Mouse (Mus musculus) CD4-positive, CD25-positive, alpha-beta regulatory T cell, adult 4 months (primary cell): Measurements from ENCODE around the gene Cyp46a1. TPM values are rescaled to one million over a fixed set of nuclear protein-coding genes. Genes with fewer than 3 reads are reported as not detected.
A peak's percentile ranks its signal among the peaks of the same experiment; 100 is the strongest.

Experiments
- ATAC-seq: one replicate; pipeline ENCODE4 v1.8.0; 2017
- polyA plus RNA-seq, 2 experiments: library from polyadenylated mRNA; unstranded; fragments of 100-300 nt; shearing (Covaris generic); gene quantifications; one replicate each; pipeline ENCODE4 v1.2.1; 2017

Gene Cyp46a1
- polyA plus RNA-seq, 2 experiments from 2014 or later = not detected

- ATAC-seq = no peak
These were observed 22.4 kb upstream of the Cyp46a1 start for GRCm38 (mm10) chr12:108311741-108312290.

DNA sequence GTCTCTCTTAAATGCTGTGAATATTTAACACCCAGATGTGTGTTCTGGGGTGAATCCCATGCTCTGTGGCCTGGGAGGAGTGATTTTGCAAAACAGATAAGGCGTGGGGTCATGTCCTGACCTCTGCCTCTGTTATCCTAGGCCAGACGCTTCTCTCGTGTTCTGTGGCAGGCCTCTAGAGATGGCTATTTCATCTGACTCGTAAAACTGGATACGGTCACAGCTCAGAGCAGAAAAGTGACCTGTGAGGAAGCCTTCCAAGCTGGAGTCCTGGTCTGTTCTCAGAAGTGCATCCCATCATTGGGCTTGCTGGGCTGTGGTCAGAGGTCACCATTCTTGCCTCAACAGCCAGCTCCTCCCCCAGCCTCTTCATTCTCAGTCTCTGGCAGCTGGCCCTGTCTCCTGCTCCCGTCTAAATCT lies 21.7 kb upstream of the Cyp46a1 start:
- no peak for ATAC-seq

GRCm38 (mm10) chr12:108313244-108313772 lies 20.9 kb upstream of the Cyp46a1 start:
- no peak for ATAC-seq

DNA sequence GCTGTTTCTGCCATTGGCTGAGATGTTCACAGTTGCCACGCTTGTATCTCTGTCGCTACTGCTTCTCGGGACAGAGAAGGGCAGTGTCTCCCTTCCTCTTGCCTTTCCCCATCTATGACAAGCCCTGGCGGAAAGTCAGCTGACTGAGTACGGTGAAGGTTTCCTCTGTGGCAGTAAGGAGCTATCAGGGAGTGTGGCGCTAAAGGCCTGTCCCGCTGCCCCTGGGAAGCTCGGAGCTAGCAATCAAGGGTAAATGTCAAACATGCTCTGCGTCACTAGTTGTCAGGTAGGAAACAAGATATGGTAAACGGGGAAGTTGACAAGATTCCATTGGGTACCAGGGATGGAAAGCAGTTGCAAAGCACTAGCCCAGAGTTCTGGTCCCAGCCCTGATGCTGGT lies 18.4 kb upstream of the Cyp46a1 start:
- no peak for ATAC-seq

DNA sequence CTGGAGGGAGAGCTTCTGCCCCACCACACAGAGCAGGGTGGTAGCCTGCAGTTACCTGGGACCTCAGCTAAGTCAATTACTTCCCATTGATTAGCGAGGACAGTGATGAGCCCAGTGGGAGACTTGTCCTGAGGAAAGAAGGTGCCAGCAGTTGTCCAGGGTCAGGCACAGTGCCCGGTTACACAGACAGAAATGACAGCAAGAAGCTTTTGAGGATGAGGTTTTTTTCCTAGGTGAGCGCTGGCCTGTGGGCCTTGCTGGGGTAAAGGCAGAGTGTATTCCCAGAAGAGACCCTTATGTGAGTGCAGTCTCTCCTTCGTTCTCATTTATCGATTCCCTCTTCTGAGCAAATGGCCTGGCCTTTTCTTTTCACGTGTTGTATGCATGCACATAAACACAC lies 17.5 kb upstream of the Cyp46a1 start:
- ATAC-seq = no peak

DNA sequence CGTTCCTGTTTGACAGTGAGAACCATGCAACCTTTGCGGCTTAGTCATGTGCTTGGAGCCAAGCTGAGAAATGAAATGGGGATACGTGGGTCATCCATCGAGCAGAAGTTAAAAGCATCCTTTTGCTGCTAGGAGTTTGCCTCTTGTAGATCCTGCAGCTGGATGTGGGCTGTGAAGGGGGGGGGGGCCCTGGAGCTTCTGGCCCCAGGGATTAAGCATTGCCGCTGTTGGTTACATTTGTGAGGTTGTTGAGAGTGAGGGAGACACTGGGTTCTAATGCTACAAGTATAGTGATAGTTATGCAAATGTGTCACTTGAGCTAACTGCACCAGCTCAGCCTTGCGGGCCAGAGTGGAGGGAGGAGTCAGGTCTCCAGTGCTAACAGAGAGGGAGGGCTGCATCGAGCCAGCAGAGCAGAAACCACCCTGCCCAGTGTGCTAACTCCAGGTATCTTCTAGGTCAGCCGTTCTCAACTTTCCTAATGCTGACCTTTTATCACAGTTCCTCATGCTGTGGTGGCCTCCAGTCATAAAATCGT lies 16.9 kb upstream of the Cyp46a1 start:
- ATAC-seq = no peak

DNA sequence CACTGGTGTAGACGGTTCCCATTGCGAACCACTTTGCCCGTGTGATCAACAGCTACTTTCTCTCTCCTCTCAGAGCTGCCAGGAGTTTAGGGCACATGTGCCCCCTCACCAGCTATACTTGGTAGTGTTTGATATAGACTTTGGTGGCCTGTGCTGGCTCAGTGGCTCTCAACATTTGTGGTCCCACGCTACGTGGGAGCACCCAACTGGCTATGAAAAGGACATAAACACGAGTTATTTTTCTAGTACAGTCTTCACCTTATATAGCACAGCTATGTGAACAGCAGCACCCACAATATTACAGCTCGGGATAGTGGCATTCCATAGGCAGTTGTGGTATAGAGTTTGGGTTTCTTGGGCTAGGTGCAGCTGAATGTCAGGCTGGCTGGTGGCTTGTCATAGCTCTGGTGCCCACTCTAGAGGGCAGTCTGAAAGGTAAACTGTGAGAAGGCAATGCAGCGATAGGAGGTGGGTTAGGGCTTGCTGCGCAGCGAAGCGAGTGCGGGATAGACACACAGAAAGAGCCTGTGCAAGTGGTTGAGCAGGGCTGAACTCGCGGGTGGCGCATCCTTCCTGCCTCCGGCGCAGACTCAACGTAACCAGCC lies 16.3 kb upstream of the Cyp46a1 start:
- ATAC-seq = no peak

DNA sequence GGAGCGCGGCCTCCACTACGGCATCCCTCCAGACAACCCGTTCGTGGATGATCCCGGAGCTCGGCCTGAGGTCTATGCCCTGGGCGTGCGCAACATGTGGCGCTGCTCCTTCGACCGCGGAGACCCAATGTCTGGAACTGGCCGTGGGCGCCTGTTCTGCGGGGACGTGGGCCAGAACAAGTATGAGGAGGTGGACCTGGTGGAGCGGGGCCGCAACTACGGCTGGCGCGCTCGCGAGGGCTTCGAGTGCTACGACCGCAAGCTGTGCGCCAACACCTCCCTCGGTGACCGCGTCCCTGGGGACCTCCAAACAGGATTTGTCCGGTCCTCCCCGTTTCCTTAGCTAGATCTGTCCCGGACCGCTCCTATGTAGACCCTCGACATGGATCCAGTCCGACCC lies 15.7 kb upstream of the Cyp46a1 start:
- no peak for ATAC-seq

DNA sequence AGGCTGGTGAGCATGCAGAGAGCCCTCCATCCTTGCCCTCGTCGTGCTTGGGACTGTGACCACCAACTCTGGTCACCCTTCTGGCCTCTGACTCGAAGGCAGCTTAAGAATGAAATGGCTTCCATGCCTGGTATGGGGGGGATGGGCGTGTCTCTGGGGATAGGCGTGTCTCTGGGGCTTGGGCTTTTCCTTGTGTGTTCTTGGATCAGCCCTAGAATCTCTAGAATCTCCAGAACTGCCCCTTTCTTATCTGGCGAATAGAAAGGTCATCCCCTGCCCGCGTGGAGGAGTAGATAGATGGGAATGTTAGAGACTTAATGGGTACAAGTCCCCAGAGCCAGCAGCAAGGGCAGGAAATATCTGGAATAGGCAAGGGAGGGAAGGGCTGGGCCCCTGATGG lies 14.1 kb upstream of the Cyp46a1 start:
- ATAC-seq = no peak

DNA sequence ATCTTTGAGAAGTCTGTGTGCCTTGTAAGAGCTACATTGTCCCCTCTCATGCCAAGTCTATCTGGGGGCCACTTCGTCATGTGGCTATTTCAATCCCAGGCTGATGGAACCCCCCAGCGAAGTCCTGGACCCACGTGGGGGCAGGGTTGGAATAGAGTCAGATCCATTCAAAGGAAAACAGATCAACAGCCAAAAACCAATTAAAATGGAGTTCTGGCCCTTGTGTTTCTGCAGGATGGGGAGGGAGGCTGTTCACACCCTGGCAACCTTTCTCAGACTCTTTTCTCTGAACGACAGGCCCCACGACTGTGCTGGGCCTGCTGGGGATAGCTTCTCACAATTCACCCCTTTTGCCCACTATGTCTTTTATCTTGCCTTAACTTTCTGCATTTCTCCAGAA lies 7.8 kb upstream of the Cyp46a1 start:
- no peak for ATAC-seq

DNA sequence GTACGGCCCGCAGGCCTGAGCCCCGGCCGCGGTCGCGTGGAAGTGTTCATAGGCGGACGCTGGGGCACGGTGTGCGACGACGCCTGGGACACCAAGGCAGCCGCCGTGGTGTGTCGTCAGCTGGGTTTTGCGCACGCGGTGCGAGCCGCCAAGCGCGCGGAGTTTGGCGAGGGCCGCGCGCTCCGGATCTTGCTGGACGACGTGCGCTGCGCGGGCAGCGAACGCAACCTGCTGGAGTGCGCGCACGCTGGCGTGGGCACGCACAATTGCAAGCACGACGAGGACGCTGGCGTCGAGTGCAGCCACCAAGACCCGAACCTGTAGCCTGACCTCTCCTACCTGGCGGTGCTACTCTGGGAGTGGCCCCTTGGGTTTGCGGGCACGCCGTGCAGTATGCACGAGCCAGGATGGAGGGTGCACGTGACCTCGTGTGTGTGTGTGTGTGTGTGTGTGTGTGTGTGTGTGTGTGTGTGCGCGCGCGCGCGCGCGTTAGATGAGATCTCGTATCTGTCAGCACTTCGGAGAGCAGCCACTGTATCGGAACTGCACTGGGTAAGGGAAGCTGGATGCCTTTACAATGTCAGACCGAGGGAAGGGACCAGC lies 6.2 kb upstream of the Cyp46a1 start:
- ATAC-seq = no peak

GRCm38 (mm10) chr12:108333056-108333455 lies 1.1 kb upstream of the Cyp46a1 start:
- peak; percentile 50 for ATAC-seq

DNA sequence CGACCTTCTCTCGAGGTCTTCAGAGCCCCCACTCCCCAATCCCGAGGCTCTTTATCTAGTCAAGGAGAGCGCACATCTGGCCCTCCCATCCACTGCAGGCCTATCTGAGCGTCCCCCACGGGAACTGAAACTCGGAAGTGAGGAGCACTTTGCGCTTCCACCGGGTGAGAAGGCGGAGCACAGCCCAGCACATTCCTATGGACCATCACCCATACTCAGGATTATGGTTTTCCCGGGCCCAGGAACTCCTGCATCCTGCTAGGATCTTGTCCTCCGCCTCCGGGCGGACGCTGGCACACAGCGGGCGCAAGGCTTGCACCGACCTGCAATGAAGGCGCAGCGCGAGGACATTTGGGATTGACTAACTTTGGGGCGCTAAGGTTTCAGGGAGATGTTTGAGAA lies 699 bp upstream of the Cyp46a1 start:
- peak; percentile 14 for ATAC-seq

GRCm38 (mm10) chr12:108334529-108334928 lies 348 bp downstream of the Cyp46a1 start:
- no peak for ATAC-seq

DNA sequence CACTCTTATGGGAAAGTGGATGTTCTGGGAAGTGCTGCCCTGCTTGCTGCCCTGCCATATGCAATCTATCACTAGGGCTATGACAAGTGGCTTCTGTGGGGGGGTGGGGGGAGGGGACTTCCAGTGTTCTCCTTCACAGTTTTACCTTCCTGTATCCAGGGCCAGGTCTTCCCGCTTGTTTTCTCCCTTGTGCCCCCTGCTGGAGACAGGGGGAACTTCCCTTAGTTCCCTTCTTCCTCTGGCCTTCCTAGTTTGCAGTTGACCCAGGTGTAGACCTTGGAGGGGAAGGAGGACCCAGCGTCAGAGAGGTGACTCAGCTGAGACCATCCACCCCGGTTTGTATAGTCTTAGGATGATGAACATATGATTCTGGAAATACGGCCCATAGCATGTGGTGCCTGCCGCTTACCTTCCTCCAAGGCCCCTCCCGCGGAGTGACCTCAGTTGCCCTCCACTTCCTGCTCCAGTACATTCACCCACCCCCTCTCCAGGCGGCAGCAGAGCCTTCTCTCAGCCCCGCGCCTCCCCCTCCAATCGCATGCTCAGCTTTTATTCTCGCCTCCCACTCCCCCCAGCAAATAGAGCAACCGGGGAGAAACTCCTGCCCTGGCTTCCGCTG lies 4.5 kb downstream of the Cyp46a1 start:
- ATAC-seq = no peak

GRCm38 (mm10) chr12:108348151-108348550 lies 14.0 kb downstream of the Cyp46a1 start:
- no peak for ATAC-seq

GRCm38 (mm10) chr12:108349026-108349425 lies 14.8 kb downstream of the Cyp46a1 start:
- no peak for ATAC-seq

DNA sequence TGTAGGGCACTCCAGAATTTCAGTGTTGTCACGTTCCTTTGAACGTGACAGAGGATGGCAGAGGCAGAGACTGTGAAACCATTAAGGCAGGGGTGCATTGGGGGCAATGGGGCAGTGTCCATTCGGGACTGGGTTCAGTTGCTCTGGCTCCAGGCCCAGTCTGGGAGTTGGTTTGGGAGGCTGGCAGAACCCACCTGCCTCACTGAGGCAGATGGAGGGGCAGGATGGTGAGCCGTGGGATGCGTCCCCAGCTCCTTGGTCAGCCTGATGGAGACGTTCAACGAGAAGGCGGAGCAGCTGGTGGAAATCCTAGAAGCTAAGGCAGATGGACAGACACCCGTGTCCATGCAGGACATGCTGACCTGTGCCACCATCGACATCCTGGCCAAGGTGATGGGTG lies 16.8 kb downstream of the Cyp46a1 start:
- no peak for ATAC-seq

DNA sequence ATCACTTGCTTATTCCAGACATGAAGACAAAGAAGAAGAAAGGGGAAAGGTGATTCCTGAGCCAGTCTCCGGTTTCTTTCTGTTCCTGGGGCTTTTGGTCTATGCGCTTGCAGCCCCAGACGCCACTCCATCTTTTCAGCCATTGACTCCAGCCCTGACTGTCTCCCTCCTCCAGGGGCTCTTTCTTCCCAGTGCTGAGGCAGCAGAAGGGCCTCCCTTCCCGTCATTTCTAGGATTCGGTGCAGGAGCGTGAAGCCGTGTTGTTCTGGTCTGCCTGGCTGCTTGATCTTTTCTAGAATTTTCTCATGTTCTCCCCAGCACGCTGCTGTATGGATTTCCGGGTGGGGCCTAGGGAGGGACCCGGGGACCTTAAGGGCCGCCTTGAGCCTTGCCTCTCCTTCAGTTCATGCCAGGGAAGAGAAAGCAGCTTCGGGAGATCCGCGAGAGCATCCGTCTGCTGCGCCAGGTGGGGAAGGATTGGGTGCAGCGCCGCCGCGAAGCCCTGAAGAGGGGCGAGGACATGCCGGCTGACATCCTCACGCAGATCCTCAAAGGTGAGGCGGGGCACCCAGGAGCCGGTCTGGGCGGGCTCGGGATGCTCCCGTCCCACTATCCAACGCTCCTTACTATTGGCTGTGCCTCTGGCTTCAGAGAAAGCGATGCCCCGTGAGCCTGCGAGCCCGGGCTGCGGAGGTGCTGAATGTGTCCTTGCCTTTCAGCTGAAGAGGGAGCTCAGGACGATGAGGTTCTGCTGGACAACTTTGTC lies 18.4 kb downstream of the Cyp46a1 start:
- no peak for ATAC-seq

GRCm38 (mm10) chr12:108354284-108354683 lies 20.1 kb downstream of the Cyp46a1 start:
- no peak for ATAC-seq

DNA sequence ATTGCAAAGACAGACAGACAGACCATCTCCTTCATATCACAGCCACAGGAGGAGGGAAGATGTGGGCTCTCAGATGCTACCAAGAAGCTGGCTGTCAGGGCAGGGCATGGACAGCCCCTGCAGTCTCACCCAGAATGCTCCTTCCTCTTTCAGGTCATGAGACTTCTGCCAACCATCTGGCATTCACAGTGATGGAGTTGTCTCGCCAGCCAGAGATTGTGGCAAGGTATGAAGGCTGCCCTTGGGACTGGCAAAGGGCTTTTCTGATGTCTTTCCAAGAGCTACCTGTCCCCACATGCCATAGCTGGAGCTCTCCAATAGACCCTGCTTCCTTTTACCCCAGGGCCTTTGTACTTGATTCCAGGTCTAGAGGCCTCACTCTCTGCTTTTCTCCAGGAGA lies 21.1 kb downstream of the Cyp46a1 start:
- no peak for ATAC-seq

- no peak for ATAC-seq
These were observed 21.8 kb downstream of the Cyp46a1 start for GRCm38 (mm10) chr12:108355986-108356385.

- no peak for ATAC-seq
These were observed 29.6 kb downstream of the Cyp46a1 start for GRCm38 (mm10) chr12:108363796-108364195.
